Mouse (Mus musculus): ENCODE measurements around the gene Pcdh10. TPM values are rescaled to one million over a fixed set of nuclear protein-coding genes. Genes with fewer than 3 reads are reported as not detected.

The Pcdh10 gene
- polyA plus RNA-seq, 1 experiment from 2014 or later = 0.43 TPM

DNA sequence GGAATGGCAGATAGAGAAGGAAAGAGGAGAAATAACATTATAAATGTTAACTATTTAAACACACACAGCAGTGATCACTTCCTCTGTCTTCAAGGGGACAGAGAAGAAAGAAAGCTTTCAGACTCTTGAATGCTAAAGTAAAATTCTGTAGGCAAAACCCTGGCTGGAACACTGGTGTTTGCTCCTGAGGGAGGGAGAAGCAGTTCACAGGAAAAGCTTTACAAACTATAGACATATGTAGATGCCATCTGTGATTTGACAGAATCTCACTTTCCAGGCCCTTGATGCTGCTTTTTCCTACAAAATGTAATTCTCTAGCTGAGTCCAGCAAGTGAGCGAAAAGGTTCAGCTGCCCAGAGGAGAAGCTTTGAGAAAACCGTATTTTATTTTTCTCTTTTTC lies 25.0 kb downstream of the Pcdh10 start:
- Histone ChIP-seq H3K4me3 (ENCODE audit: low read depth, low read length) (no peak overlapping the region), H3K27me3 (ENCODE audit: control insufficient read depth, insufficient read depth, low read length) (no peaks in the 10 kb centered on the region), H3K9me3 (replicated peaks; ENCODE audit: control insufficient read depth, low read length) (no peaks in the 10 kb centered on the region), H3K4me1 (ENCODE audit: control insufficient read depth, insufficient read depth, low read length) (no peaks in the 10 kb centered on the region), H3K9ac (ENCODE audit: low read depth, low read length) (no peak overlapping the region), H3K36me3 (ENCODE audit: control insufficient read depth, insufficient read depth, low read length) (no peaks in the 10 kb centered on the region), H3K4me2 (no peak overlapping the region), H3K27ac (ENCODE audit: low read depth, low read length) (no peak overlapping the region)
- ATAC-seq (replicated peaks; ENCODE audit: insufficient number of reproducible peaks, low FRiP score, low TSS enrichment) = no peak
- 77% methylated on average over 2 of the region's 2 CpGs for WGBS (ENCODE audit: insufficient replicate concordance)

DNA sequence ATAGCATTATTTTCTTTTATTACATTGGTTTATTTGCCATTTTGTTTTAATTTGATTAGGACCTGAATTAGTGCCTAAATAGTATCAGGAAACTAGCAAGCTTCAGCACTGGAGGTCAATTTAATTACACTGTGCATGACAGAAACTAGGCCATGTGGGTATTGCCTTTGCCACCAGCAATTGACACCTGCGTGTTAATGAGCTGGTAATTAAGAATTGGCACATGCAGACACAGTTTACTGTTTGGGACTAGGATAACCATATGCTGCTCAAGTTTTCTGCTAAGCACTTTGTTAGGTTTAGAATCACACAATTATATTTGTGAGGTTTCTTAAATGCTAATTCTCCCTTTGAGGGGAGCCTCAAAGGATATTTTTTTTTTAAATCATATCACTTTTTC lies 53.5 kb downstream of the Pcdh10 start:
- ATAC-seq (replicated peaks; ENCODE audit: insufficient number of reproducible peaks, low FRiP score, low TSS enrichment) = no peak
- H3K27ac ChIP-seq (ENCODE audit: low read depth, low read length) = no peak overlapping the region
- no peaks in the 10 kb centered on the region for H3K4me1 ChIP-seq (ENCODE audit: control insufficient read depth, insufficient read depth, low read length)
- no peaks in the 10 kb centered on the region for H3K27me3 ChIP-seq (ENCODE audit: control insufficient read depth, insufficient read depth, low read length)
- H3K4me3 ChIP-seq (ENCODE audit: low read depth, low read length) = no peak overlapping the region
- H3K4me2 ChIP-seq = no peak overlapping the region
- WGBS (ENCODE audit: insufficient replicate concordance) = 71% methylated on average over 1 of the region's 1 CpGs
- no peaks in the 10 kb centered on the region for H3K36me3 ChIP-seq (ENCODE audit: control insufficient read depth, insufficient read depth, low read length)
- H3K9me3 ChIP-seq (replicated peaks; ENCODE audit: control insufficient read depth, low read length) = no peaks in the 10 kb centered on the region
- H3K9ac ChIP-seq (ENCODE audit: low read depth, low read length) = no peak overlapping the region

DNA sequence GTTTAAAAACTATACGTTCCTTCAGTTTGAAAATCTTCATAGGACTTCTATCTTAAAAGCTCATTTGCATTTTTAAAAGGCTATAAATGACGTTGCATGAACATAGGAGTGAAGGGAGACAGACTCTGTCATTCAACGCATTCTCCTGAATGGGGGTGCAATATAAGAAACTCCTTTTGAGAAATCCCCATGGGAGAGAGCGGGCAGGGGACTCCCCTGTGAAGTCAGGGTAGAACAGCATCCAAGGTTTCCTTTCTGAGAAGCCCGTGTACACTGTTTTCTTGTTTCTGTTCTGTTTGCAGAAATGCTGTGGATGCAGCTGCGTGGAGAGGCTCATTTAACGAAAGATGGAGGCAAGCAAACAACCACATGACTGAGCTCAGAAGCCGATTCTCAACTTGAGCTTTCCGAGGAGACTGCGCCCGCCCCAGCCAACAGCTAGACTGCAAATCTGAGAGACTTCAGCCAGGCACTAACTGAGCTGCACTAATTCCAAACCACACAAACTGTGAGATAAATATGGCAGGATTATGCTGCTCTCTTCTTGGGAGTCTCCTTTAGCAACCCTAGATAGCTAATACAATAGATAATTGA lies 54.1 kb downstream of the Pcdh10 start:
- Histone ChIP-seq H3K36me3 (ENCODE audit: control insufficient read depth, insufficient read depth, low read length) (no peaks in the 10 kb centered on the region), H3K4me2 (no peak overlapping the region), H3K27me3 (ENCODE audit: control insufficient read depth, insufficient read depth, low read length) (no peaks in the 10 kb centered on the region)

More for the DNA sequence above, 54.1 kb downstream of the Pcdh10 start:
- H3K4me1 ChIP-seq (ENCODE audit: control insufficient read depth, insufficient read depth, low read length) = no peaks in the 10 kb centered on the region
- no peaks in the 10 kb centered on the region for H3K9me3 ChIP-seq (replicated peaks; ENCODE audit: control insufficient read depth, low read length)
- no peak overlapping the region for H3K4me3 ChIP-seq (ENCODE audit: low read depth, low read length)
- H3K27ac ChIP-seq (ENCODE audit: low read depth, low read length) = no peak overlapping the region
- 50% methylated on average over 11 of the region's 11 CpGs for WGBS (ENCODE audit: insufficient replicate concordance)
- H3K9ac ChIP-seq (ENCODE audit: low read depth, low read length) = no peak overlapping the region
- no peak for ATAC-seq (replicated peaks; ENCODE audit: insufficient number of reproducible peaks, low FRiP score, low TSS enrichment)
